Mouse (Mus musculus): ENCODE measurements around the gene Sct.

DNA sequence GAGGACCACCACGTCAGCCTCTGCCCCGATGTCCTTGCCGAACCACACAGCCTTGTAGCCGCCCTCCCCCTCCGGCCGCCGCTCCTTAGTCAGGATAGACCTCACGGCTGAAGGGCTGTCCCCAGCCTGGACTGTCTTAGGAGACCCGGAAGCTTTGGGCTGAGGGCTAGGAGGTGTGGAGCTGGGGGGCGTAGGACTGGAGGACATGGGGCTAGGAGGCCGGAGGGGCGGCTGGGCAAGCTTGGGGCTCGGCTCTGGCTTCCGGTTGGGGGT is 9.7 kb downstream of the Sct start:
- TF ChIP-seq POLR2A (IDR thresholded peaks at IDR 0.05; ENCODE audit: low read depth, low read length) (no peak), CTCF (IDR thresholded peaks at IDR 0.05; ENCODE audit: borderline replicate concordance, insufficient read depth, low read length) (no peak)
